Mouse (Mus musculus) midbrain, embryonic 10.5 days (tissue): ENCODE measurements around the gene Hes3. TPM values are rescaled to one million over a fixed set of nuclear protein-coding genes. Genes with fewer than 3 reads are reported as not detected.

Experiments used
- polyA plus RNA-seq: library from polyadenylated mRNA; unstranded; fragments of >200 nt; fragmentation: Nextera tagmentation; extraction: Ambion mirVana; gene quantifications from 2 replicates; pipeline ENCODE4 v1.2.1, GENCODE M21; 2016

The Hes3 gene
- polyA plus RNA-seq, 1 experiment from 2014 or later, result 30.9 TPM

Other genes starting within 250 kb of the Hes3 start
- gene Plekhg5, start 219.2 kb downstream of the Hes3 start, polyA plus RNA-seq, result 8.1 and 9.5 TPM in 2 replicates
- 0.47 and 1.0 TPM in 2 replicates for gene Tnfrsf25, start 175.7 kb downstream of the Hes3 start, polyA plus RNA-seq
- 0.94 and 1.4 TPM in 2 replicates for gene Espn, start 139.3 kb downstream of the Hes3 start, polyA plus RNA-seq
- 0.79 and 1.3 TPM in 2 replicates for gene Hes2, start 132.8 kb downstream of the Hes3 start, polyA plus RNA-seq
- gene Acot7, start 113.5 kb downstream of the Hes3 start, polyA plus RNA-seq, result 85.7 and 99.7 TPM in 2 replicates
- gene Gpr153, start 17.4 kb downstream of the Hes3 start, polyA plus RNA-seq, result 7.0 and 7.7 TPM in 2 replicates
- 26.8 and 27.6 TPM in 2 replicates for gene Icmt, start 5.6 kb upstream of the Hes3 start, polyA plus RNA-seq
- 1.5 and 2.4 TPM in 2 replicates for gene Rnf207, start 27.3 kb upstream of the Hes3 start, polyA plus RNA-seq
- 282 and 358 TPM in 2 replicates for gene Rpl22, start 34.1 kb upstream of the Hes3 start, polyA plus RNA-seq
- gene Chd5, start 47.0 kb upstream of the Hes3 start, polyA plus RNA-seq, result 0.07 and 0.12 TPM in 2 replicates
- gene Nphp4, start 185.0 kb upstream of the Hes3 start, polyA plus RNA-seq, result 7.8 and 8.2 TPM in 2 replicates
- 12.2 and 17.3 TPM in 2 replicates for gene Kcnab2, start 186.2 kb upstream of the Hes3 start, polyA plus RNA-seq